Mouse (Mus musculus): Measurements from ENCODE around the gene Cpsf2.
A peak's percentile ranks its signal among the peaks of the same experiment; 100 is the strongest.
"Not testable (repeated sequence)": the region's sequence is repeated elsewhere in the genome, so short reads cannot be mapped to it uniquely, and the experiment has no call there.

Gene Cpsf2

GRCm38 (mm10) chr12:101975601-101976571 is at the start of gene Cpsf2:
Gene Cpsf2, plus strand, starts transcription at chr12:101975988.
- DNase-seq = peak; percentile 82

- no peak for DNase-seq
Observed at GRCm38 (mm10) chr12:101928423-101928822, 47.4 kb upstream of the Cpsf2 start.

- no peak for DNase-seq
Observed at GRCm38 (mm10) chr12:101935223-101935622, 40.6 kb upstream of the Cpsf2 start.

- no peak for DNase-seq
Observed at GRCm38 (mm10) chr12:101937572-101937971, 38.2 kb upstream of the Cpsf2 start.

GRCm38 (mm10) chr12:101947986-101948385 is 27.8 kb upstream of the Cpsf2 start:
- no peak for DNase-seq

- no peak for DNase-seq
Observed at GRCm38 (mm10) chr12:101948801-101949200, 27.0 kb upstream of the Cpsf2 start.

GRCm38 (mm10) chr12:101955821-101956220 is 20.0 kb upstream of the Cpsf2 start:
- not testable (repeated sequence) for DNase-seq

- DNase-seq = peak; percentile 25
Observed at GRCm38 (mm10) chr12:101957079-101957941, 18.5 kb upstream of the Cpsf2 start.

GRCm38 (mm10) chr12:101957942-101958544 is 17.7 kb upstream of the Cpsf2 start, which contains the start of gene Atxn3:
Gene Atxn3, minus strand, starts transcription at chr12:101958246.
- DNase-seq = peak; percentile 96

- no peak for DNase-seq
Observed at GRCm38 (mm10) chr12:101958556-101958955, 17.2 kb upstream of the Cpsf2 start.

GRCm38 (mm10) chr12:101958960-101959780 is 16.6 kb upstream of the Cpsf2 start:
- not testable (repeated sequence) for DNase-seq

GRCm38 (mm10) chr12:101971311-101971710 is 4.5 kb upstream of the Cpsf2 start:
- DNase-seq = no peak

- DNase-seq = no peak
Observed at GRCm38 (mm10) chr12:101972230-101972629, 3.6 kb upstream of the Cpsf2 start.

- DNase-seq = no peak
Observed at GRCm38 (mm10) chr12:101974571-101974970, 1.2 kb upstream of the Cpsf2 start.

- DNase-seq = no peak
Observed at GRCm38 (mm10) chr12:101975167-101975600, 604 bp upstream of the Cpsf2 start.

- DNase-seq = no peak
Observed at GRCm38 (mm10) chr12:101976651-101977403, 1.0 kb downstream of the Cpsf2 start.

- no peak for DNase-seq
Observed at GRCm38 (mm10) chr12:101977404-101977915, 1.7 kb downstream of the Cpsf2 start.

GRCm38 (mm10) chr12:101978162-101978561 is 2.4 kb downstream of the Cpsf2 start:
- no peak for DNase-seq

- DNase-seq = no peak
Observed at GRCm38 (mm10) chr12:101978588-101978987, 2.8 kb downstream of the Cpsf2 start.

GRCm38 (mm10) chr12:101979213-101979750 is 3.5 kb downstream of the Cpsf2 start:
- DNase-seq = no peak

- DNase-seq = no peak
Observed at GRCm38 (mm10) chr12:101980266-101980665, 4.5 kb downstream of the Cpsf2 start.
